In the genomic region with DNA sequence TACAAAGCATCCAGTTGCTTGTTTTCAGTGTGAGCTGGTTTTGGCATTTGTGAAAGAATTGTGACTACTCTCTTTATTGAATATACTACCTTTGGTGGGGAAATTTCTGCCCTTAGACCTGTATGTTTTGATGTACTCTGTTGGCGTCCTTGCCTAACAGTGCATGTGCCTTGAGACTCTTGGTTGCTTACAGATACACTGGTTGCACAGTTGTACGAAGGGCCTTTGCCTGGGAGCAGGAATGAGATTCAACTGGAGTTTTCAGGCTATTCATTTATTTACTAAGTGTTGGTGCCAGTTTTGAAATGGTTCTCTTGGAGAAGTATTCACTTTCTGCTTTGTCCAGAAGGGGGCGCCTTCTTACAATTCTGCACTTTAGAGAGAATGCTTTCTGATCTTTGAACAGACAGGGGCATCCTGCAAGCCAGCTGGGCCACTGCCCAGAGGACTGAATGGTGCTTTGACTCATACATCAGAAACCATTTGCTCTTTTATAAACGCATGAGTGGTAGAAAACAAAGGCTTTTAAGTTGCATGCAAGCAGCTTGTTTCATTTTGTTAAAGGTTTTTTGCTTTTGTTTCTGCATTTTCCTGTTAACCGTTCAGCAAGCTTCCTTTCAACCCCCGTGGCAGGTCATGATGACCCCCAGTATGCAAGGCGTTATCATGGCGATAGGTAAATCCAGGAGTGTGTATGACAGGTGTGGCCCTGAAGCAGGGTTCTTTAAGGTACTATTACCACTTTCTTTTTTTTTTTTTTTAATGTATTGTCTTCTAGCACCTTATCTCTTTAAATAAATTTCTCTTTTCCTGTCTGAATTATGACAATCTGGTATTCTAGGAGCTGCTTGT, we compare ENCODE assay signal across 9 mouse cellular contexts.
DNase-seq lines count a peak whose midpoint lies in the region; ATAC-seq and TF ChIP-seq lines count a peak whose summit lies in the region.
"Had no signal": no experiment of that assay in that cellular context is flagged by ENCODE, and none has a peak within 500 bp of the region (broad histone marks: within the 10 kb centered on the region; RNA-seq: fewer than 3 reads in every experiment).

No protein-coding gene starts in this region.

- no peak overlapping the region for H3K4me2 ChIP-seq in heart, embryonic 12.5 days

- H3K4me1 ChIP-seq in heart, adult 2 months (ENCODE audit: control insufficient read depth, insufficient read depth, low read length): peaks cover 1% of the 10 kb centered on the region
- H3K4me1 ChIP-seq in heart, embryonic 12.5 days (replicated peaks): no peaks in the 10 kb centered on the region

- peak; percentile 82 for TF ChIP-seq CTCF in heart, adult 2 months (IDR thresholded peaks at IDR 0.05)

- DNase-seq in heart, adult 2 months: peak; percentile 48 to 52
- peak; percentile 69 for DNase-seq in brain, embryonic 18.5 days (ENCODE audit: low read depth, low spot score)
- peak; percentile 96 for DNase-seq in fibroblast of lung, adult 2 months (ENCODE audit: low read depth)
- DNase-seq in heart, postnatal 14 days: peak; percentile 63 to 81
- peak; percentile 91 for DNase-seq in layer of hippocampus, adult 9-10 months (ENCODE audit: low spot score)
- DNase-seq in lung, postnatal 4 days: peak; percentile 63 to 70
- peak; percentile 72 to 81 for DNase-seq in right cerebral cortex, adult 2 months (ENCODE audit: low spot score in 2 of 2)

- peaks cover 2% of the 10 kb centered on the region; the same call in 1 of the 2 replicates for H3K36me3 ChIP-seq in heart, adult 2 months (ENCODE audit: control insufficient read depth, insufficient read depth, low read length)
- H3K36me3 ChIP-seq in heart, embryonic 12.5 days: peaks cover 28% of the 10 kb centered on the region

- H3K79me2 ChIP-seq in heart, adult 2 months (replicated peaks; ENCODE audit: control insufficient read depth, insufficient read depth, low read length): no peaks in the 10 kb centered on the region

- H3K4me3 ChIP-seq in heart, adult 2 months: no peak overlapping the region
- H3K4me3 ChIP-seq in heart, embryonic 12.5 days: no peak overlapping the region

- H3K27ac ChIP-seq in heart, adult 2 months: no peak overlapping the region
- no peak overlapping the region for H3K27ac ChIP-seq in heart, embryonic 12.5 days (ENCODE audit: poor library complexity, severe bottlenecking)

- no peaks in the 10 kb centered on the region for H3K9me3 ChIP-seq in heart, embryonic 12.5 days (replicated peaks)
- H3K9me3 ChIP-seq: G1E had no signal

- no peak overlapping the region for H3K9ac ChIP-seq in heart, adult 2 months (ENCODE audit: low read depth, low read length)
- no peak overlapping the region for H3K9ac ChIP-seq in heart, embryonic 12.5 days

- TF ChIP-seq EP300 in heart, adult 2 months (IDR thresholded peaks at IDR 0.05; ENCODE audit: insufficient read depth, low read depth, low read length): no peak

- ATAC-seq in heart, embryonic 12.5 days (ENCODE audit: insufficient number of reproducible peaks, low FRiP score): no peak

- 62% methylated on average over 8 of the region's 8 CpGs for WGBS in heart, adult 2 months
- 72% methylated on average over 8 of the region's 8 CpGs for WGBS in heart, embryonic 12.5 days

- TF ChIP-seq POLR2A in heart, adult 2 months (IDR thresholded peaks at IDR 0.05; ENCODE audit: insufficient read depth, low read depth, low read length): no peak

- intact Hi-C loops in heart, adult 2 months (cut with DNase I): no loop called here
- intact Hi-C loops in heart, postnatal 14 days (cut with DNase I): no loop called here

- no peaks in the 10 kb centered on the region for H3K27me3 ChIP-seq in heart, adult 2 months (ENCODE audit: control insufficient read depth, insufficient read depth, low read length)
- no peaks in the 10 kb centered on the region for H3K27me3 ChIP-seq in heart, embryonic 12.5 days (replicated peaks)
